Mouse (Mus musculus) lung, embryonic 16.5 days (tissue): ENCODE data around the gene Rbm20. TPM values are rescaled to one million over a fixed set of nuclear protein-coding genes. Genes with fewer than 3 reads are reported as not detected.
A peak's percentile ranks its signal among the peaks of the same experiment; 100 is the strongest.

Experiments used
- ATAC-seq: fragments of 200-750 bp; cut with Nextera tagmentation; 2 replicates; pipeline ENCODE4 v1.8.0; 2017; ENCODE audit warnings: low read depth, mild to moderate bottlenecking, moderate library complexity
- H3K27ac ChIP-seq: fragments of 300-500 bp; sonication (generic); 2 replicates; pipeline ENCODE4 v1.5.1; 2014; ENCODE audit warnings: mild to moderate bottlenecking, control low read depth, low read length
- H3K27me3 ChIP-seq: fragments of 300-500 bp; sonication (generic); 2 replicates; pipeline ENCODE4 v1.6.1; 2014; ENCODE audit warnings: low read depth, low read length, mixed read lengths; ENCODE audit not compliant: control insufficient read depth, insufficient read depth
- H3K36me3 ChIP-seq: fragments of 300-500 bp; sonication (generic); 2 replicates; pipeline ENCODE4 v1.6.1; 2014; ENCODE audit warnings: low read length; ENCODE audit not compliant: control insufficient read depth, insufficient read depth
- H3K4me1 ChIP-seq: fragments of 300-500 bp; sonication (generic); replicated peaks from 2 replicates; pipeline ENCODE4 v1.6.1; 2014; ENCODE audit warnings: low read length, mixed read lengths; ENCODE audit not compliant: control insufficient read depth, insufficient read depth
- H3K4me2 ChIP-seq: fragments of 300-500 bp; sonication (generic); 2 replicates; pipeline ENCODE4 v1.6.1; 2014; ENCODE audit warnings: low read depth, low read length, control low read depth
- H3K4me3 ChIP-seq: fragments of 300-500 bp; sonication (generic); 2 replicates; pipeline ENCODE4 v1.5.1; 2014; ENCODE audit warnings: mild to moderate bottlenecking, low read length, control low read depth
- H3K9ac ChIP-seq: fragments of 300-500 bp; sonication (generic); 2 replicates; pipeline ENCODE4 v1.6.1; 2014; ENCODE audit warnings: low read length, control low read depth
- H3K9me3 ChIP-seq: fragments of 300-500 bp; sonication (generic); 2 replicates; pipeline ENCODE4 v1.6.1; 2016; ENCODE audit warnings: low read length; ENCODE audit not compliant: control insufficient read depth
- WGBS: fragments of 180-500 bp; shearing (Covaris S2); extraction: QIAGEN DNeasy Blood & Tissue Kit; methylation state at CpG from one replicate; pipeline ENCODE4 v1.1.7; 2014; 5-methylcytosine and 5-hydroxymethylcytosine counted together
- polyA plus RNA-seq: library from polyadenylated mRNA; unstranded; fragments of >200 nt; fragmentation: Nextera tagmentation; extraction: Ambion mirVana; gene quantifications from 2 replicates; pipeline ENCODE4 v1.2.1, GENCODE M21; 2015

The Rbm20 gene
- polyA plus RNA-seq, 1 experiment from 2014 or later, result 1.5 TPM

DNA sequence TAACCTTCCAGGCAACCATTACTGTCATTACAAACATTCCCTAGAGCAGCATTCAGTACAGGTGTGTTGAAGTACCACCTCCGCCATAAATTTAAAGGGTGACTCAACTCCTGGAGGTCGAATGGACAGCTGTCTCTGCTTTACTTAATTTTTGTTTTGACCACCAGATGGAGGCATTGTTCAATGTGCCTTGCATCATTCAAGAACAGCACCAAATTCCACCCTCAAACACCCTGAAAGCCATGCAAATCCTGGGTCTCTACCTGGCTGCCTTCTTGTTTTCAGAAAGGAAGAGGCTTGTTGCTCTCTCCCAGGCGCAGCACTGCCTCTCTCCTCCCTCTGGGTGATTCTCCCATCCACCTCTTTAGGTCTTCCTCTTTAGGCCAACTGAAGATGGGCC, 91.4 kb downstream of the Rbm20 start:
- H3K4me3 ChIP-seq, result no peak overlapping the region
- WGBS, result 15% methylated on average over 3 of the region's 3 CpGs
- no peak overlapping the region for H3K27ac ChIP-seq
- no peaks in the 10 kb centered on the region for H3K36me3 ChIP-seq
- peaks cover 2% of the 10 kb centered on the region; the same call in 1 of the 2 replicates for H3K4me1 ChIP-seq
- no peak overlapping the region for H3K9ac ChIP-seq
- H3K4me2 ChIP-seq, result peak overlapping the region; percentile 25
- H3K9me3 ChIP-seq, result no peaks in the 10 kb centered on the region
- H3K27me3 ChIP-seq, result no peaks in the 10 kb centered on the region
- ATAC-seq, result peak; percentile 51; the same call in 1 of the 2 replicates

DNA sequence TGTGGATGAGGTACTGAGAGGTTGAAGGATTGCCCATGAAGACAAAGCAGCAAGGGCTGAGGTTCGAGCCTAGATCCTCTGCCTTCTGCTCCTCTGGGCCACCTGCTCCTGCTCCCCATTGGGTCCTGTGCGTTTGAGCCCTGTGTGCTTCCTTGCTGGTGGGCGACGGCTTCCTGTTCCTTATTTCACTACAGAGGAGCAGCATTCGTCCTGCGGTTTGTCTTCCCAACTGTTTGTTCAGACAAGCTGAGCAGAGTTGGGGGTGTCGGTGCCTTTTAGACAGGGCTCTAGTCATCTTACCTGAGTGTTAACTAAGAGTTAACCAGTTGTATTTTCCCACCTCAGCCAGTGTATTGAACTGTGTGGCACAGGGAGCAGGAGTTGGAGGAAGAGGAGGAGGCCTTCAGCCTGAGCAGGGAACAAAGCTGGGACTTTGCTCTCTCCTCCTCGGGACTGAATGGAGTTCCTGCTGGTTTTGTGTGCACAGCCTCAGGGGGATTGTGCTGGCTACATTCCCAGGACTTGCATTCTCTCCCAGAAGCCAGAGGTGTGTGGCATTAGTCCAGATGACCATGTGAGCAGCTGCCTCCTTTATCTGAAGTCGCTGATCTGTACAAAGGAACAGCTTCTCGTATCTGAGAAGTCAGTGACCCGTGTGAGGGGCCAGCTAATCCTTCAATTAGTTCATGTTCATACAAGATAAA, 97.0 kb downstream of the Rbm20 start:
- Histone ChIP-seq H3K9me3 (no peaks in the 10 kb centered on the region), H3K27ac (no peak overlapping the region), H3K9ac (no peak overlapping the region), H3K4me2 (no peak overlapping the region), H3K36me3 (no peaks in the 10 kb centered on the region), H3K4me1 (peaks cover 4% of the 10 kb centered on the region; the same call in 1 of the 2 replicates), H3K27me3 (no peaks in the 10 kb centered on the region), H3K4me3 (no peak overlapping the region)
- whole genome bisulfite sequencing, result 46% methylated on average over 11 of the region's 11 CpGs
- ATAC-seq, result peak; percentile 54; the same call in 1 of the 2 replicates

- H3K9ac ChIP-seq, result no peak overlapping the region
- H3K27ac ChIP-seq, result no peak overlapping the region
- no peak for ATAC-seq
- no peak overlapping the region for H3K4me3 ChIP-seq
- H3K4me1 ChIP-seq, result peaks cover 4% of the 10 kb centered on the region; the same call in 1 of the 2 replicates
- WGBS, result 26% methylated on average over 7 of the region's 7 CpGs
- no peaks in the 10 kb centered on the region for H3K36me3 ChIP-seq
- H3K4me2 ChIP-seq, result no peak overlapping the region
- H3K27me3 ChIP-seq, result no peaks in the 10 kb centered on the region
- H3K9me3 ChIP-seq, result no peaks in the 10 kb centered on the region
Measured at GRCm38 (mm10) chr19:53774641-53775350, 97.7 kb downstream of the Rbm20 start.

GRCm38 (mm10) chr19:53779402-53779801, 102.3 kb downstream of the Rbm20 start:
- Histone ChIP-seq H3K4me3 (no peak overlapping the region), H3K36me3 (no peaks in the 10 kb centered on the region), H3K27me3 (no peaks in the 10 kb centered on the region), H3K27ac (no peak overlapping the region), H3K4me1 (peaks cover 7% of the 10 kb centered on the region), H3K9me3 (no peaks in the 10 kb centered on the region), H3K9ac (no peak overlapping the region), H3K4me2 (no peak overlapping the region)
- ATAC-seq, result no peak
- WGBS, result 79% methylated on average over 9 of the region's 9 CpGs

GRCm38 (mm10) chr19:53779818-53780217, 102.7 kb downstream of the Rbm20 start:
- Histone ChIP-seq H3K27ac (no peak overlapping the region), H3K4me2 (no peak overlapping the region), H3K36me3 (no peaks in the 10 kb centered on the region), H3K4me3 (no peak overlapping the region), H3K9ac (no peak overlapping the region), H3K27me3 (no peaks in the 10 kb centered on the region), H3K9me3 (no peaks in the 10 kb centered on the region), H3K4me1 (peaks cover 5% of the 10 kb centered on the region; the same call in 1 of the 2 replicates)
- no peak for ATAC-seq
- 85% methylated on average over 4 of the region's 4 CpGs for WGBS

- Histone ChIP-seq H3K9me3 (no peaks in the 10 kb centered on the region), H3K27ac (peak overlapping the region; percentile 67), H3K4me2 (no peak overlapping the region), H3K27me3 (no peaks in the 10 kb centered on the region), H3K4me1 (peaks cover 5% of the 10 kb centered on the region; the same call in 1 of the 2 replicates), H3K4me3 (no peak overlapping the region), H3K36me3 (no peaks in the 10 kb centered on the region), H3K9ac (no peak overlapping the region)
- peak; percentile 90 for ATAC-seq
- 22% methylated on average over 9 of the region's 9 CpGs for WGBS
Measured at GRCm38 (mm10) chr19:53780752-53781602, 103.9 kb downstream of the Rbm20 start.

GRCm38 (mm10) chr19:53781826-53782225, 104.7 kb downstream of the Rbm20 start:
- no peak overlapping the region for H3K4me2 ChIP-seq
- H3K27ac ChIP-seq, result peak overlapping the region; percentile 56
- no peak overlapping the region for H3K4me3 ChIP-seq
- 69% methylated on average over 7 of the region's 7 CpGs for WGBS
- no peaks in the 10 kb centered on the region for H3K9me3 ChIP-seq
- peak; percentile 77 for ATAC-seq
- no peaks in the 10 kb centered on the region for H3K27me3 ChIP-seq
- no peaks in the 10 kb centered on the region for H3K36me3 ChIP-seq
- H3K9ac ChIP-seq, result no peak overlapping the region
- H3K4me1 ChIP-seq, result peaks cover 5% of the 10 kb centered on the region

DNA sequence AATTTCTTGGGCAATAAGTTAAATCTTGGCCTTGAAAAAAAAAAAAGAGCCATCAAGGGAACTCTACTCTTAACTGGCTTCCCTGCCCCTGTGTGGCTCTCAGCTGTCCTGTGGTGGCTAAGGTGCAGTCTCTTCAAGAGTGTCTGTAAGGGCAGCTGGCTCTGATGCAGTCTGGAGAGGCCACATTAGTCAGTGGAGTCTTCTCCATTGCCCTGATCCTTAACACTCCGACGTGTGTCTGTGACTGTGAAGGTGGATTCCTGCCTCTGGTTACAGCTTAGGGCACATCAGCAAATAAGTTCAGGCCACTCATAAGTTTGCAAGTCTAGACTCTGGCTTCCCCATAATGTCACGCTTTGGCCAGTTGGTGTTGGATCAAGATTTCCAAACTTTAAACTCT, 108.2 kb downstream of the Rbm20 start:
- ATAC-seq, result no peak
- Histone ChIP-seq H3K4me2 (no peak overlapping the region), H3K27ac (no peak overlapping the region), H3K27me3 (no peaks in the 10 kb centered on the region), H3K9ac (no peak overlapping the region), H3K4me3 (no peak overlapping the region), H3K36me3 (no peaks in the 10 kb centered on the region), H3K4me1 (peaks cover 4% of the 10 kb centered on the region), H3K9me3 (no peaks in the 10 kb centered on the region)
- 84% methylated on average over 3 of the region's 3 CpGs for WGBS

DNA sequence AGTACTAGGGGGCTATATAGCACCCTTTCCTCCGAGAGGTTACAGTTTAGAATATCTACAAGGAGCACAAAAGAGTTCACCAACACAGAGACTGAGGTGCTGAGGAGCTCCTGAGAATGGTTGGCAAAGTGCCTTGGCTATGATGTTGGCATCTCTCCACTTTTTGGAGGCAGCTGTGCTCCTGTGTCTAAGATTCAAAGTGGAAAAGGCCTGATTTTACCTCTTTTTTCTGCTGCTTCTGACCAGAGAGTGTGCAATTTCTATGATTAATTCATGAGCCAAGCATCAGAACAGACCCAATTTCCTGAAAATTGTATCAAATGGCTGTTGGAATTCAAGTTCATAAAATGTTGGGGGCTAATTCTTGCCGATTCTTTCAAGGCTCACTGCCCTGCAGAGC, 109.1 kb downstream of the Rbm20 start:
- H3K9ac ChIP-seq, result no peak overlapping the region
- H3K4me3 ChIP-seq, result no peak overlapping the region
- no peak overlapping the region for H3K27ac ChIP-seq
- no peaks in the 10 kb centered on the region for H3K27me3 ChIP-seq
- no peak overlapping the region for H3K4me2 ChIP-seq
- H3K9me3 ChIP-seq, result no peaks in the 10 kb centered on the region
- no peak for ATAC-seq
- H3K4me1 ChIP-seq, result no peaks in the 10 kb centered on the region; the same call in none of the 2 replicates
- WGBS, result 45% methylated on average over 2 of the region's 2 CpGs
- no peaks in the 10 kb centered on the region for H3K36me3 ChIP-seq
